Comparison of ENCODE assay signal across 11 mouse cellular contexts in genomic region chr8:110275465-110276258, GRCm38 (mm10). TPM values are rescaled to one million over a fixed set of nuclear protein-coding genes. Genes with fewer than 3 reads are reported as not detected.
DNase-seq lines count a peak whose midpoint lies in the region; ATAC-seq lines count a peak whose summit lies in the region.
"Had no signal": no experiment of that assay in that cellular context is flagged by ENCODE, and none has a peak within 500 bp of the region (broad histone marks: within the 10 kb centered on the region; RNA-seq: fewer than 3 reads in every experiment).

No protein-coding gene starts in this region.

- H3K4me1 ChIP-seq in hindbrain, embryonic 14.5 days (replicated peaks; ENCODE audit: control insufficient read depth, insufficient read depth, low read length): no peaks in the 10 kb centered on the region
- no peaks in the 10 kb centered on the region for H3K4me1 ChIP-seq in hindbrain, embryonic 11.5 days (replicated peaks; ENCODE audit: control insufficient read depth, insufficient read depth, low read length)
- peaks cover 6% of the 10 kb centered on the region; the same call in 1 of the 2 replicates for H3K4me1 ChIP-seq in midbrain, embryonic 14.5 days (ENCODE audit: control insufficient read depth, insufficient read depth, low read length)
- H3K4me1 ChIP-seq in midbrain, embryonic 11.5 days (ENCODE audit: control insufficient read depth, insufficient read depth, low read length): no peaks in the 10 kb centered on the region
- no peaks in the 10 kb centered on the region for H3K4me1 ChIP-seq in embryonic facial prominence, embryonic 15.5 days
- peaks cover 6% of the 10 kb centered on the region; the same call in 1 of the 2 replicates for H3K4me1 ChIP-seq in neural tube, embryonic 14.5 days (ENCODE audit: control insufficient read depth, insufficient read depth, low read length)
- H3K4me1 ChIP-seq: liver, embryonic 13.5 days had no signal

- peak overlapping the region; percentile 49 for H3K27ac ChIP-seq in hindbrain, embryonic 14.5 days
- no peak overlapping the region for H3K27ac ChIP-seq in hindbrain, embryonic 11.5 days (ENCODE audit: low read depth, low read length)
- peak overlapping the region; percentile 55 for H3K27ac ChIP-seq in midbrain, embryonic 14.5 days (replicated peaks; ENCODE audit: low read depth, low read length)
- no peak overlapping the region for H3K27ac ChIP-seq in midbrain, embryonic 11.5 days (ENCODE audit: low read depth, low read length)
- H3K27ac ChIP-seq in embryonic facial prominence, embryonic 15.5 days (replicated peaks): no peak overlapping the region
- peak overlapping the region; percentile 40 for H3K27ac ChIP-seq in neural tube, embryonic 14.5 days (ENCODE audit: low read depth, low read length)
- H3K27ac ChIP-seq: left cerebral cortex, adult 2 months; liver, embryonic 13.5 days had no signal

- H3K4me2 ChIP-seq in hindbrain, embryonic 14.5 days (replicated peaks): no peak overlapping the region; the same call in 1 of the 2 replicates
- no peak overlapping the region for H3K4me2 ChIP-seq in hindbrain, embryonic 11.5 days (replicated peaks; ENCODE audit: low read depth, low read length)
- H3K4me2 ChIP-seq in midbrain, embryonic 14.5 days (ENCODE audit: low read length): 0 out of 2 replicates have a peak overlapping the region, but pooled peaks have one; percentile 13
- no peak overlapping the region for H3K4me2 ChIP-seq in midbrain, embryonic 11.5 days
- H3K4me2 ChIP-seq in embryonic facial prominence, embryonic 15.5 days (replicated peaks): peak overlapping the region; percentile 15; the same call in 1 of the 2 replicates
- peak overlapping the region; percentile 3; the same call in 1 of the 2 replicates for H3K4me2 ChIP-seq in neural tube, embryonic 14.5 days (ENCODE audit: low read depth, low read length)
- H3K4me2 ChIP-seq: liver, embryonic 13.5 days had no signal

- H3K36me3 ChIP-seq in hindbrain, embryonic 14.5 days (replicated peaks; ENCODE audit: control insufficient read depth, insufficient read depth): no peaks in the 10 kb centered on the region
- no peaks in the 10 kb centered on the region for H3K36me3 ChIP-seq in hindbrain, embryonic 11.5 days (ENCODE audit: control insufficient read depth, insufficient read depth, low read length)
- H3K36me3 ChIP-seq in midbrain, embryonic 14.5 days (ENCODE audit: control insufficient read depth, insufficient read depth, low read length): no peaks in the 10 kb centered on the region
- no peaks in the 10 kb centered on the region for H3K36me3 ChIP-seq in midbrain, embryonic 11.5 days (ENCODE audit: control insufficient read depth, insufficient read depth, low read length)
- H3K36me3 ChIP-seq in embryonic facial prominence, embryonic 15.5 days: no peaks in the 10 kb centered on the region
- no peaks in the 10 kb centered on the region for H3K36me3 ChIP-seq in neural tube, embryonic 14.5 days (ENCODE audit: control insufficient read depth, insufficient read depth, low read length)
- H3K36me3 ChIP-seq: liver, embryonic 13.5 days had no signal

- no peak overlapping the region for H3K9ac ChIP-seq in hindbrain, embryonic 14.5 days
- H3K9ac ChIP-seq in hindbrain, embryonic 11.5 days (ENCODE audit: low read depth, low read length): no peak overlapping the region
- no peak overlapping the region for H3K9ac ChIP-seq in midbrain, embryonic 14.5 days (replicated peaks; ENCODE audit: low read length)
- H3K9ac ChIP-seq in midbrain, embryonic 11.5 days (ENCODE audit: low read length): no peak overlapping the region
- H3K9ac ChIP-seq in embryonic facial prominence, embryonic 15.5 days: no peak overlapping the region
- no peak overlapping the region for H3K9ac ChIP-seq in neural tube, embryonic 14.5 days (replicated peaks; ENCODE audit: low read depth, low read length)
- H3K9ac ChIP-seq: liver, embryonic 13.5 days had no signal

- H3K4me3 ChIP-seq in hindbrain, embryonic 14.5 days (replicated peaks; ENCODE audit: low read length): no peak overlapping the region
- no peak overlapping the region for H3K4me3 ChIP-seq in hindbrain, embryonic 11.5 days (ENCODE audit: low read depth, low read length)
- no peak overlapping the region for H3K4me3 ChIP-seq in midbrain, embryonic 14.5 days (replicated peaks; ENCODE audit: low read depth, low read length)
- H3K4me3 ChIP-seq in midbrain, embryonic 11.5 days (ENCODE audit: low read depth, low read length): no peak overlapping the region
- no peak overlapping the region for H3K4me3 ChIP-seq in embryonic facial prominence, embryonic 15.5 days (replicated peaks)
- no peak overlapping the region for H3K4me3 ChIP-seq in neural tube, embryonic 14.5 days (ENCODE audit: low read depth, low read length)
- H3K4me3 ChIP-seq: left cerebral cortex, adult 2 months; liver, embryonic 13.5 days had no signal

- H3K27me3 ChIP-seq in hindbrain, embryonic 14.5 days (ENCODE audit: control insufficient read depth, insufficient read depth, low read length): no peaks in the 10 kb centered on the region
- H3K27me3 ChIP-seq in hindbrain, embryonic 11.5 days (ENCODE audit: control insufficient read depth, insufficient read depth, low read length): no peaks in the 10 kb centered on the region
- no peaks in the 10 kb centered on the region for H3K27me3 ChIP-seq in midbrain, embryonic 14.5 days (ENCODE audit: control insufficient read depth, insufficient read depth, low read length)
- no peaks in the 10 kb centered on the region for H3K27me3 ChIP-seq in midbrain, embryonic 11.5 days (ENCODE audit: control insufficient read depth, insufficient read depth, low read length)
- H3K27me3 ChIP-seq in embryonic facial prominence, embryonic 15.5 days: no peaks in the 10 kb centered on the region; the same call in 1 of the 2 replicates
- H3K27me3 ChIP-seq in neural tube, embryonic 14.5 days (ENCODE audit: control insufficient read depth, insufficient read depth, low read length): no peaks in the 10 kb centered on the region
- H3K27me3 ChIP-seq: liver, embryonic 13.5 days had no signal

- ATAC-seq in hindbrain, embryonic 14.5 days (ENCODE audit: low FRiP score): peak; percentile 27; the same call in 1 of the 2 replicates
- no peak for ATAC-seq in hindbrain, embryonic 11.5 days (ENCODE audit: low FRiP score)
- no peak for ATAC-seq in midbrain, embryonic 14.5 days (ENCODE audit: low FRiP score, low TSS enrichment)
- ATAC-seq in midbrain, embryonic 11.5 days (ENCODE audit: low FRiP score): no peak
- no peak for ATAC-seq in embryonic facial prominence, embryonic 15.5 days (ENCODE audit: insufficient number of reproducible peaks, low FRiP score, low TSS enrichment, low read depth)
- peak; percentile 71; the same call in 1 of the 2 replicates for ATAC-seq in neural tube, embryonic 14.5 days (ENCODE audit: low read depth)

- no peaks in the 10 kb centered on the region for H3K9me3 ChIP-seq in hindbrain, embryonic 14.5 days (ENCODE audit: control insufficient read depth, low read length)
- H3K9me3 ChIP-seq in hindbrain, embryonic 11.5 days (ENCODE audit: control insufficient read depth, low read length): no peaks in the 10 kb centered on the region
- H3K9me3 ChIP-seq in midbrain, embryonic 14.5 days (ENCODE audit: control insufficient read depth, low read length): no peaks in the 10 kb centered on the region
- no peaks in the 10 kb centered on the region for H3K9me3 ChIP-seq in midbrain, embryonic 11.5 days (ENCODE audit: control insufficient read depth, low read length)
- no peaks in the 10 kb centered on the region for H3K9me3 ChIP-seq in embryonic facial prominence, embryonic 15.5 days (replicated peaks)
- no peaks in the 10 kb centered on the region for H3K9me3 ChIP-seq in neural tube, embryonic 14.5 days (ENCODE audit: control insufficient read depth, low read length)
- H3K9me3 ChIP-seq: liver, embryonic 13.5 days had no signal

- 62% methylated on average over 21 of the region's 21 CpGs for WGBS in hindbrain, embryonic 14.5 days
- 86% methylated on average over 21 of the region's 21 CpGs for WGBS in hindbrain, embryonic 11.5 days
- 51% methylated on average over 21 of the region's 21 CpGs for WGBS in midbrain, embryonic 14.5 days
- WGBS in midbrain, embryonic 11.5 days: 84% methylated on average over 21 of the region's 21 CpGs
- 47% methylated on average over 21 of the region's 21 CpGs for WGBS in embryonic facial prominence, embryonic 15.5 days
- 55% methylated on average over 21 of the region's 21 CpGs for WGBS in neural tube, embryonic 14.5 days

- peak; percentile 65 for DNase-seq in hindbrain, embryonic 14.5 days (ENCODE audit: low spot score)
- DNase-seq in hindbrain, embryonic 11.5 days (ENCODE audit: low spot score): no peak
- peak; percentile 84 for DNase-seq in midbrain, embryonic 14.5 days
- DNase-seq in midbrain, embryonic 11.5 days (ENCODE audit: low spot score, missing footprints): no peak
- DNase-seq in kidney, postnatal 36 days: no peak
- DNase-seq: cerebellum, adult 8-10 months; liver, embryonic 13.5 days; thymus, adult 18-20 months had no signal

RNA-seq across cellular contexts. Expression of gene Hydin, which starts 8.9 kb away (rescaled TPM):
- 0.30 and 0.80 TPM in 2 replicates for polyA plus RNA-seq in hindbrain, embryonic 14.5 days (2014; fragmentation: Nextera tagmentation; extraction: Ambion mirVana)
- polyA plus RNA-seq in hindbrain, embryonic 11.5 days (2014; fragmentation: Nextera tagmentation; extraction: Ambion mirVana): 0.33 and 0.36 TPM in 2 replicates
- polyA plus RNA-seq in midbrain, embryonic 14.5 days (2014; fragmentation: Nextera tagmentation; extraction: Ambion mirVana): 0.07 and 0.14 TPM in 2 replicates
- 0.03 and 0.18 TPM in 2 replicates for polyA plus RNA-seq in midbrain, embryonic 11.5 days (2014; fragmentation: Nextera tagmentation; extraction: Ambion mirVana)
- polyA plus RNA-seq in embryonic facial prominence, embryonic 15.5 days (2015; fragmentation: Nextera tagmentation; extraction: Ambion mirVana): 0.64 and 0.89 TPM in 2 replicates
- 0.22 and 0.37 TPM in 2 replicates for polyA plus RNA-seq in neural tube, embryonic 14.5 days (2014; fragmentation: Nextera tagmentation; extraction: Ambion mirVana)

Comparison
In these comparisons a context has a peak if more than half of its experiments do, and no peak if none do; other contexts are left out.
1. ATAC-seq: peak in hindbrain, embryonic 14.5 days (single experiment) and neural tube, embryonic 14.5 days (single experiment); none in hindbrain, embryonic 11.5 days (single experiment), midbrain, embryonic 14.5 days (single experiment), midbrain, embryonic 11.5 days (single experiment) and embryonic facial prominence, embryonic 15.5 days (single experiment).
2. DNase-seq: peak in hindbrain, embryonic 14.5 days (single experiment) and midbrain, embryonic 14.5 days (single experiment); none in hindbrain, embryonic 11.5 days (single experiment), midbrain, embryonic 11.5 days (single experiment) and kidney, postnatal 36 days (0 of 2).
3. H3K27ac ChIP-seq: peak in hindbrain, embryonic 14.5 days (single experiment), midbrain, embryonic 14.5 days (single experiment) and neural tube, embryonic 14.5 days (single experiment); none in hindbrain, embryonic 11.5 days (single experiment), midbrain, embryonic 11.5 days (single experiment) and embryonic facial prominence, embryonic 15.5 days (single experiment).
4. H3K4me2 ChIP-seq: peak in midbrain, embryonic 14.5 days (single experiment), embryonic facial prominence, embryonic 15.5 days (single experiment) and neural tube, embryonic 14.5 days (single experiment); none in hindbrain, embryonic 14.5 days (single experiment), hindbrain, embryonic 11.5 days (single experiment) and midbrain, embryonic 11.5 days (single experiment).